Mouse (Mus musculus) CH12.LX (cell line): ENCODE data around the gene Defb43. TPM values are rescaled to one million over a fixed set of nuclear protein-coding genes. Genes with fewer than 3 reads are reported as not detected.

Experiments used
- DNase-seq: peaks from one replicate; pipeline ENCODE4 v3.0.0-alpha.2; 2013; ENCODE audit errors: extremely low read depth
- H3K27ac ChIP-seq: 2 replicates; pipeline ENCODE4 v1.5.1; 2012; ENCODE audit warnings: low read depth, mild to moderate bottlenecking, control low read depth, moderate library complexity; ENCODE audit not compliant: insufficient read depth
- H3K27me3 ChIP-seq: replicated peaks from 2 replicates; pipeline ENCODE3; 2012; ENCODE audit warnings: inconsistent platforms
- H3K36me3 ChIP-seq, 2 experiments: replicated peaks in 1 of 2; 2 replicates each; pipeline versions ENCODE3 to v1.6.1; 2012; ENCODE audit warnings: inconsistent platforms in 1 of 2, low read length in 1 of 2, mild to moderate bottlenecking in 1 of 2, mixed read lengths in 1 of 2, moderate library complexity in 1 of 2; ENCODE audit not compliant: control insufficient read depth in 1 of 2, insufficient read depth in 1 of 2
- H3K4me1 ChIP-seq, 2 experiments: 2 replicates each; pipeline ENCODE4 v1.6.1; 2012; ENCODE audit warnings: inconsistent platforms in 1 of 2, moderate library complexity in 1 of 2; ENCODE audit not compliant: insufficient read depth in 2 of 2, control insufficient read depth in 1 of 2
- H3K4me2 ChIP-seq: 2 replicates; pipeline ENCODE4 v1.6.1; 2012; ENCODE audit warnings: low read depth, mild to moderate bottlenecking, control low read depth; ENCODE audit not compliant: poor library complexity, insufficient read depth, severe bottlenecking
- H3K4me3 ChIP-seq, 3 experiments: fragments of 150-350 bp in 1 of 3; sonication (generic) in 1 of 3; replicated peaks in 1 of 3; 2 replicates each; pipeline versions ENCODE3 to v1.5.1; 2011 to 2012; ENCODE audit warnings: low read depth in 2 of 3, low read length in 2 of 3, mild to moderate bottlenecking in 2 of 3, moderate library complexity in 2 of 3, control low read depth in 1 of 3, improper control_type of control experiment in 1 of 3, inconsistent platforms in 1 of 3, mixed read lengths in 1 of 3; ENCODE audit not compliant: poor library complexity in 1 of 3
- H3K79me2 ChIP-seq: replicated peaks from 2 replicates; pipeline ENCODE4 v1.6.1; 2012; ENCODE audit warnings: mild to moderate bottlenecking, moderate library complexity; ENCODE audit not compliant: control insufficient read depth, poor library complexity, insufficient read depth, severe bottlenecking; ENCODE audit errors: extremely low read depth
- H3K9ac ChIP-seq: 2 replicates; pipeline ENCODE4 v1.6.1; 2012; ENCODE audit warnings: low read depth, mild to moderate bottlenecking, control low read depth, moderate library complexity; ENCODE audit not compliant: insufficient read depth
- H3K9me3 ChIP-seq: replicated peaks from 2 replicates; pipeline ENCODE3; 2012; ENCODE audit warnings: low read length, inconsistent platforms, mixed read lengths
- BHLHE40 ChIP-seq: IDR thresholded peaks from 2 replicates; pipeline ENCODE4 v1.6.1; 2011; ENCODE audit warnings: mild to moderate bottlenecking, low read depth, low read length, improper control_type of control experiment
- CHD2 ChIP-seq: IDR thresholded peaks from 2 replicates; pipeline ENCODE4 v1.6.1; 2011; ENCODE audit warnings: low read length, improper control_type of control experiment
- ETS1 ChIP-seq: conservative IDR thresholded peaks from 2 replicates; pipeline ENCODE4 v1.6.1; 2012; ENCODE audit warnings: low read depth, mild to moderate bottlenecking, inconsistent platforms, low read length, improper control_type of control experiment, moderate library complexity
- HCFC1 ChIP-seq: IDR thresholded peaks from 2 replicates; pipeline ENCODE4 v1.6.1; 2012; ENCODE audit warnings: low read depth, mild to moderate bottlenecking, inconsistent platforms, low read length, improper control_type of control experiment
- IRF4 ChIP-seq: IDR thresholded peaks from 2 replicates; pipeline ENCODE4 v1.6.1; 2014; ENCODE audit warnings: low read depth, mild to moderate bottlenecking, inconsistent platforms, low read length, improper control_type of control experiment
- JUND ChIP-seq: conservative IDR thresholded peaks from 2 replicates; pipeline ENCODE4 v1.6.1; 2011; ENCODE audit warnings: low read depth, low read length, improper control_type of control experiment
- MAFK ChIP-seq: IDR thresholded peaks from 2 replicates; pipeline ENCODE4 v1.6.1; 2011; ENCODE audit warnings: low read length, improper control_type of control experiment; ENCODE audit not compliant: insufficient replicate concordance
- MAX ChIP-seq: IDR thresholded peaks from 2 replicates; pipeline ENCODE4 v1.6.1; 2011; ENCODE audit warnings: low read length, improper control_type of control experiment
- MAZ ChIP-seq: IDR thresholded peaks from 2 replicates; pipeline ENCODE4 v1.6.1; 2012; ENCODE audit warnings: low read depth, mild to moderate bottlenecking, inconsistent platforms, low read length, improper control_type of control experiment, moderate library complexity
- MEF2A ChIP-seq: IDR thresholded peaks from 2 replicates; pipeline ENCODE4 v1.6.1; 2014; ENCODE audit warnings: low read depth, mild to moderate bottlenecking, inconsistent platforms, low read length, improper control_type of control experiment, borderline replicate concordance
- MXI1 ChIP-seq: IDR thresholded peaks from 2 replicates; pipeline ENCODE4 v1.6.1; 2011; ENCODE audit warnings: mild to moderate bottlenecking, low read depth, low read length, improper control_type of control experiment
- MYC ChIP-seq: IDR thresholded peaks from 2 replicates; pipeline ENCODE4 v1.6.1; 2011; ENCODE audit warnings: low read depth, mild to moderate bottlenecking, improper control_type of control experiment, low read length
- NELFE ChIP-seq: IDR thresholded peaks from 2 replicates; pipeline ENCODE4 v1.6.1; 2011; ENCODE audit warnings: low read depth, low read length, improper control_type of control experiment
- NRF1 ChIP-seq: IDR thresholded peaks from 2 replicates; pipeline ENCODE4 v1.6.1; 2014; ENCODE audit warnings: low read depth, mild to moderate bottlenecking, inconsistent platforms, low read length, improper control_type of control experiment, moderate library complexity
- POLR2A ChIP-seq: IDR thresholded peaks from 2 replicates; pipeline ENCODE4 v1.6.1; 2011; ENCODE audit warnings: low read depth, mild to moderate bottlenecking, improper control_type of control experiment, low read length
- POLR2AphosphoS2 ChIP-seq: IDR thresholded peaks from 2 replicates; pipeline ENCODE4 v1.6.1; 2011; ENCODE audit warnings: low read depth, low read length, improper control_type of control experiment
- RAD21 ChIP-seq: IDR thresholded peaks from 2 replicates; pipeline ENCODE4 v1.6.1; 2011; ENCODE audit warnings: low read depth, mild to moderate bottlenecking, low read length, improper control_type of control experiment, moderate library complexity
- RCOR1 ChIP-seq: conservative IDR thresholded peaks from 2 replicates; pipeline ENCODE4 v1.6.1; 2012; ENCODE audit warnings: low read depth, mild to moderate bottlenecking, inconsistent platforms, low read length, improper control_type of control experiment
- SIN3A ChIP-seq: IDR thresholded peaks from 2 replicates; pipeline ENCODE4 v1.6.1; 2012; ENCODE audit warnings: low read length, improper control_type of control experiment, inconsistent platforms
- SMC3 ChIP-seq: IDR thresholded peaks from 2 replicates; pipeline ENCODE4 v1.6.1; 2011; ENCODE audit warnings: low read depth, low read length, improper control_type of control experiment
- TBP ChIP-seq: conservative IDR thresholded peaks from 2 replicates; pipeline ENCODE4 v1.6.1; 2011; ENCODE audit warnings: low read depth, low read length, improper control_type of control experiment
- TCF12 ChIP-seq: IDR thresholded peaks from 2 replicates; pipeline ENCODE4 v1.6.1; 2014; ENCODE audit warnings: low read depth, mild to moderate bottlenecking, inconsistent platforms, low read length, improper control_type of control experiment
- UBTF ChIP-seq: IDR thresholded peaks from 2 replicates; pipeline ENCODE4 v1.6.1; 2012; ENCODE audit warnings: low read depth, mild to moderate bottlenecking, inconsistent platforms, low read length, improper control_type of control experiment, moderate library complexity
- USF1 ChIP-seq: IDR thresholded peaks from 2 replicates; pipeline ENCODE4 v1.6.1; 2014; ENCODE audit warnings: low read depth, mild to moderate bottlenecking, inconsistent platforms, low read length, improper control_type of control experiment
- USF2 ChIP-seq: conservative IDR thresholded peaks from 2 replicates; pipeline ENCODE4 v1.6.1; 2011; ENCODE audit warnings: low read depth, low read length, improper control_type of control experiment
- ZC3H11A ChIP-seq: IDR thresholded peaks from 2 replicates; pipeline ENCODE4 v1.6.1; 2012; ENCODE audit warnings: low read depth, mild to moderate bottlenecking, inconsistent platforms, low read length, improper control_type of control experiment
- ZKSCAN1 ChIP-seq: IDR thresholded peaks from 2 replicates; pipeline ENCODE4 v1.6.1; 2012; ENCODE audit warnings: low read depth, inconsistent platforms, low read length, improper control_type of control experiment, borderline replicate concordance
- ZMIZ1 ChIP-seq: IDR thresholded peaks from 2 replicates; pipeline ENCODE4 v1.6.1; 2012; ENCODE audit warnings: low read depth, mild to moderate bottlenecking, inconsistent platforms, low read length, improper control_type of control experiment
- dilution Hi-C: fragments of 300-500 bp; cut with MboI; formaldehyde crosslinking; loops from 2 replicates; pipeline ENCODE4 v1.14.3; 2020; ENCODE audit warnings: low sequenced_read_pairs; ENCODE audit not compliant: extremely low pct_unique_long_range_greater_than_20kb, extremely low pct_ligation_motif_present
- in situ Hi-C: fragments of 300-500 bp; cut with MboI; formaldehyde crosslinking; loops from 3 replicates; pipeline ENCODE4 v1.14.3; 2019; ENCODE audit warnings: low sequenced_read_pairs, low pct_ligation_motif_present, low pct_unique_long_range_greater_than_20kb, mixed read lengths
- polyA plus RNA-seq: library from polyadenylated mRNA; unstranded; fragments of >175 nt; gene quantifications from 2 replicates; pipeline ENCODE4 v1.2.1, GENCODE M21; 2012; ENCODE audit warnings: low read depth; ENCODE audit not compliant: insufficient read length
- total RNA-seq, 2 experiments: library from RNA; depleted of rRNA; stranded (reverse); fragments of 300-350 nt in 1 of 2; fragments of >200 nt in 1 of 2; gene quantifications; 2 replicates each; pipeline ENCODE4 v1.2.3; 2012 to 2014

Gene Defb43
- total and polyA plus RNA-seq, 3 experiments: not detected

DNA sequence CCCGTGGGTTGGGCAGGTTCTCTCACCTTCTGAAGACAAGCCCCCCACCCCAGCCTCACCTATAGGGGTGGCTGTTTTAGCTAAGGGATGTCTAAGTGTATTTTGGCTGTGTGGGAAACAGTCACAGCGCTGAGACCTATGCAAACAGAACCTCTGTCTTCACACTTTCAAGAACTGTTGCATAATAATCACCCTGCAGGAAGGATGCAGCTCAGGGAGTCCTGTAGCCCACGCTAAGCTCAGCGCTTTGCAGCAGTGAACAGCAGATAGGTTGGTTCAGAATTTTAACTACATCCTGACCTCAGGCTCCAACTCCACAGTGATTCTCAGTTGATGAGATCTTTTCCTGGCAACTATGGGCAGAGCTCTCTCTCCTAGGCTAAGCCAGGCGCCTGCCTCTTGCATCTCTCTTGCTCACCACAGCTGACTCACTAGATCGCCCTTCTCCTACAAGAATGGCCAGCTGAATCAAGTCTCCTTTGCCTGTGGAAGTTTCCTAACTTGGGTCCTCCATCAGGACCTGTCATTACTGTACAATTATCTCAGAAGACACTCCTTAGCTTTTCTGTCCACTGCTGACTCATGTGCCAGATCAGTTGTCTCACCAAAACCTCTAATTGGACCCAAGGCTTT is 9.1 kb downstream of the Defb43 start:
- Histone ChIP-seq H3K36me3 (no peaks in the 10 kb centered on the region), H3K4me1 (peaks cover 0 to 7% of the 10 kb centered on the region in 2 experiments; a peak in 1 of 4 replicates), H3K9ac (no peak overlapping the region), H3K4me3 (no peak overlapping the region), H3K79me2 (no peaks in the 10 kb centered on the region), H3K27me3 (no peaks in the 10 kb centered on the region), H3K27ac (no peak overlapping the region), H3K9me3 (no peaks in the 10 kb centered on the region), H3K4me2 (no peak overlapping the region)
- DNase-seq: no peak
- dilution Hi-C loops: no loop called here
- TF ChIP-seq TBP (no peak), NELFE (no peak), CHD2 (no peak), POLR2A (no peak), MAZ (no peak), POLR2AphosphoS2 (no peak), MAFK (no peak), SIN3A (no peak), ZKSCAN1 (no peak), MAX (no peak), RAD21 (no peak), SMC3 (no peak), TCF12 (no peak), USF2 (no peak), JUND (no peak), HCFC1 (no peak), BHLHE40 (no peak), MXI1 (no peak), MEF2A (no peak), USF1 (no peak)
- in situ Hi-C loops: no loop called here

DNA sequence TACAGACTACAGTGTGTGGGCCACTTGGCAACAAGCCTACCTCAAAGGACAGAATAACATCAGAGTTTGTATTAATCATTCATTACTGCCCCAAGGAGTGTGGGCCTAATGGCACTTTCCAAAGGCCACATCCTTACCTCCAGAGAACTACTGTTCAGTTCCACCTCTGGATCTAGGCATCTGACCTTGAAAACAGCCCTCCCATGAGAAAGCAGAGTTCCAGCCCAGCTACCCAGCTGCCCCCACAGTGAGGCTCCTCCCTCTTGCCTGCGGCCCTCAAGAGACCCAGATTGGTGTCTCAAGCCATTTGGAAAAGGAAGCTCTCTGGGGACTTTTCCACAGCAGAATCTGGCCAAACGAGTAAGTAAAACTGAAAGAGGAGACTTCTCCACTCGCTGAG is 35.1 kb downstream of the Defb43 start, which contains the start of gene Defb42:
Gene Defb42 (plus strand): TSS at position 301 of the 400 bp plus-strand sequence.
- Histone ChIP-seq H3K4me2 (no peak within 1 kb of the TSS), H3K27me3 (no peaks in the 10 kb centered on the region), H3K9me3 (no peaks in the 10 kb centered on the region), H3K4me1 (peaks cover 2 to 22% of the 10 kb centered on the region in 2 experiments; a peak in 3 of 4 replicates), H3K79me2 (no peaks in the 10 kb centered on the region), H3K4me3 (no peak within 1 kb of the TSS), H3K27ac (no peak within 1 kb of the TSS), H3K36me3 (no peaks in the 10 kb centered on the region), H3K9ac (no peak within 1 kb of the TSS)
- TF ChIP-seq ETS1 (no peak), ZMIZ1 (no peak), SMC3 (no peak), CHD2 (no peak), UBTF (no peak), RCOR1 (no peak), IRF4 (no peak), MAFK (no peak), ZKSCAN1 (no peak), RAD21 (no peak), ZC3H11A (no peak), POLR2AphosphoS2 (no peak), MXI1 (no peak), NELFE (no peak), MYC (no peak), TBP (no peak), MAZ (no peak), NRF1 (no peak), MEF2A (no peak)
- dilution Hi-C loops (no loop called here), in situ Hi-C loops (no loop called here)
- DNase-seq: no peak
